Mouse (Mus musculus) granulocyte monocyte progenitor cell, adult 5-6 weeks (primary cell): ENCODE data around the gene Tie1. TPM values are rescaled to one million over a fixed set of nuclear protein-coding genes. Genes with fewer than 3 reads are reported as not detected.

Experiments
- ATAC-seq: replicated peaks from 2 replicates; pipeline ENCODE4 v1.8.0; 2016; ENCODE audit warnings: mild to moderate bottlenecking, moderate TSS enrichment, inconsistent platforms; ENCODE audit not compliant: poor library complexity, severe bottlenecking
- total RNA-seq, 2 experiments: library from RNA; stranded (forward) in 1 of 2; stranded (reverse) in 1 of 2; fragments of 200-712, 200-1000 nt in 1 of 2; fragments of >200 nt in 1 of 2; fragmentation: Nextera tagmentation in 1 of 2; gene quantifications; 2 replicates each; pipeline ENCODE4 v1.2.3; 2014 to 2017

The Tie1 gene
- total RNA-seq, 2 experiments from 2014 or later: 4.3 to 7.2 TPM

GRCm38 (mm10) chr4:118424541-118425160, 65.2 kb downstream of the Tie1 start:
- no peak for ATAC-seq

- no peak for ATAC-seq
Observed at GRCm38 (mm10) chr4:118421384-118421783, 68.5 kb downstream of the Tie1 start.

Other genes with a start within 250 kb of the Tie1 start
- 0.17 TPM in 1 of 2 replicates, not detected in the other for gene Ptprf, start 198.7 kb downstream of the Tie1 start, total RNA-seq (2014; fragmentation: Nextera tagmentation)
- gene Ptprf, start 198.7 kb downstream of the Tie1 start, total RNA-seq (2017): 0.04 TPM in 1 of 2 replicates, not detected in the other
- gene Szt2, start 80.8 kb downstream of the Tie1 start, total RNA-seq (2014; fragmentation: Nextera tagmentation): 20.6 and 25.0 TPM in 2 replicates
- 3.7 and 4.0 TPM in 2 replicates for gene Szt2, start 80.8 kb downstream of the Tie1 start, total RNA-seq (2017)
- gene Med8, start 80.7 kb downstream of the Tie1 start, total RNA-seq (2014; fragmentation: Nextera tagmentation): 75.7 and 79.4 TPM in 2 replicates
- 94.8 and 103 TPM in 2 replicates for gene Med8, start 80.7 kb downstream of the Tie1 start, total RNA-seq (2017)
- 116 and 119 TPM in 2 replicates for gene Elovl1, start 62.0 kb downstream of the Tie1 start, total RNA-seq (2014; fragmentation: Nextera tagmentation)
- gene Elovl1, start 62.0 kb downstream of the Tie1 start, total RNA-seq (2017): 53.6 and 63.3 TPM in 2 replicates
- gene Cdc20, start 52.7 kb downstream of the Tie1 start, total RNA-seq (2014; fragmentation: Nextera tagmentation): 26.7 and 35.6 TPM in 2 replicates
- 77.2 and 88.2 TPM in 2 replicates for gene Cdc20, start 52.7 kb downstream of the Tie1 start, total RNA-seq (2017)
- gene Mpl, start 32.5 kb downstream of the Tie1 start, total RNA-seq (2014; fragmentation: Nextera tagmentation): 0.11 and 0.49 TPM in 2 replicates
- not detected in 2 replicates for gene Mpl, start 32.5 kb downstream of the Tie1 start, total RNA-seq (2017)
- gene 2610528J11Rik, start 36.9 kb upstream of the Tie1 start, total RNA-seq (2014; fragmentation: Nextera tagmentation): not detected in 2 replicates
- gene 2610528J11Rik, start 36.9 kb upstream of the Tie1 start, total RNA-seq (2017): not detected in 2 replicates
- not detected in 2 replicates for gene Tmem125, start 54.0 kb upstream of the Tie1 start, total RNA-seq (2014; fragmentation: Nextera tagmentation)
- gene Tmem125, start 54.0 kb upstream of the Tie1 start, total RNA-seq (2017): 0.82 TPM in 1 of 2 replicates, not detected in the other
- gene Cfap57, start 130.7 kb upstream of the Tie1 start, total RNA-seq (2014; fragmentation: Nextera tagmentation): 1.2 and 1.3 TPM in 2 replicates
- 2.8 and 3.9 TPM in 2 replicates for gene Cfap57, start 130.7 kb upstream of the Tie1 start, total RNA-seq (2017)
- 100 and 111 TPM in 2 replicates for gene Ebna1bp2, start 130.7 kb upstream of the Tie1 start, total RNA-seq (2014; fragmentation: Nextera tagmentation)
- 158 and 165 TPM in 2 replicates for gene Ebna1bp2, start 130.7 kb upstream of the Tie1 start, total RNA-seq (2017)
- gene Olfr62, start 168.9 kb upstream of the Tie1 start, total RNA-seq (2014; fragmentation: Nextera tagmentation): not detected in 2 replicates
- not detected in 2 replicates for gene Olfr62, start 168.9 kb upstream of the Tie1 start, total RNA-seq (2017)
- not detected in 2 replicates for gene Olfr1342, start 202.7 kb upstream of the Tie1 start, total RNA-seq (2014; fragmentation: Nextera tagmentation)
- gene Olfr1342, start 202.7 kb upstream of the Tie1 start, total RNA-seq (2017): not detected in 2 replicates
- gene Olfr1341, start 213.5 kb upstream of the Tie1 start, total RNA-seq (2014; fragmentation: Nextera tagmentation): not detected in 2 replicates
- not detected in 2 replicates for gene Olfr1341, start 213.5 kb upstream of the Tie1 start, total RNA-seq (2017)
- not detected in 2 replicates for gene Olfr1340, start 230.1 kb upstream of the Tie1 start, total RNA-seq (2014; fragmentation: Nextera tagmentation)
- gene Olfr1340, start 230.1 kb upstream of the Tie1 start, total RNA-seq (2017): not detected in 2 replicates
- not detected in 2 replicates for gene Olfr1339, start 242.1 kb upstream of the Tie1 start, total RNA-seq (2014; fragmentation: Nextera tagmentation)
- not detected in 2 replicates for gene Olfr1339, start 242.1 kb upstream of the Tie1 start, total RNA-seq (2017)